Mouse (Mus musculus) thymus, adult 2 months (tissue): ENCODE measurements around the gene Ghdc. TPM values are rescaled to one million over a fixed set of nuclear protein-coding genes. Genes with fewer than 3 reads are reported as not detected.

Source experiments
- DNase-seq: peaks from one replicate; pipeline ENCODE4 v3.0.0; 2021
- H3K27ac ChIP-seq: fragments of 200-500 bp; 2 replicates; pipeline ENCODE4 v1.5.1; 2012; ENCODE audit warnings: low read length, control low read depth; ENCODE audit not compliant: control insufficient read depth, insufficient read depth
- H3K27me3 ChIP-seq: fragments of 200-500 bp; 2 replicates; pipeline ENCODE4 v1.6.1; 2012; ENCODE audit warnings: mild to moderate bottlenecking, low read length, moderate library complexity, mixed read lengths; ENCODE audit not compliant: control insufficient read depth, insufficient read depth
- H3K36me3 ChIP-seq: fragments of 200-500 bp; 2 replicates; pipeline ENCODE4 v1.6.1; 2012; ENCODE audit warnings: mild to moderate bottlenecking, low read length, moderate library complexity; ENCODE audit not compliant: control insufficient read depth, insufficient read depth
- H3K4me1 ChIP-seq: fragments of 200-500 bp; replicated peaks from 2 replicates; pipeline ENCODE4 v1.6.1; 2012; ENCODE audit warnings: low read length; ENCODE audit not compliant: control insufficient read depth, insufficient read depth
- H3K4me3 ChIP-seq: fragments of 200-500 bp; 2 replicates; pipeline ENCODE4 v1.5.1; 2012; ENCODE audit warnings: mild to moderate bottlenecking, low read length, control low read depth, moderate library complexity; ENCODE audit not compliant: control insufficient read depth, insufficient read depth
- CTCF ChIP-seq: fragments of 200-500 bp; IDR thresholded peaks from 2 replicates; pipeline ENCODE4 v1.5.1; 2012; ENCODE audit warnings: mild to moderate bottlenecking, control low read depth, low read length, moderate library complexity, borderline replicate concordance; ENCODE audit not compliant: control insufficient read depth, poor library complexity, insufficient read depth; ENCODE audit errors: extremely low read depth
- POLR2A ChIP-seq: fragments of 200-500 bp; IDR thresholded peaks from 2 replicates; pipeline ENCODE4 v1.6.1; 2012; ENCODE audit warnings: mild to moderate bottlenecking, low read length, control low read depth, moderate library complexity; ENCODE audit not compliant: control insufficient read depth, poor library complexity, insufficient read depth; ENCODE audit errors: extremely low read depth
- WGBS: fragments of 180-500 bp; shearing (Covaris S2); methylation state at CpG from one replicate; pipeline ENCODE4 v1.1.7; 2018; 5-methylcytosine and 5-hydroxymethylcytosine counted together
- polyA plus RNA-seq: library from polyadenylated mRNA; depleted of rRNA; stranded (reverse); fragments of >200 nt; gene quantifications from 2 replicates; pipeline ENCODE4 v1.2.3, GENCODE M21; 2012; rRNA removed

Gene Ghdc
- polyA plus RNA-seq = 6.8 and 7.9 TPM in 2 replicates

DNA sequence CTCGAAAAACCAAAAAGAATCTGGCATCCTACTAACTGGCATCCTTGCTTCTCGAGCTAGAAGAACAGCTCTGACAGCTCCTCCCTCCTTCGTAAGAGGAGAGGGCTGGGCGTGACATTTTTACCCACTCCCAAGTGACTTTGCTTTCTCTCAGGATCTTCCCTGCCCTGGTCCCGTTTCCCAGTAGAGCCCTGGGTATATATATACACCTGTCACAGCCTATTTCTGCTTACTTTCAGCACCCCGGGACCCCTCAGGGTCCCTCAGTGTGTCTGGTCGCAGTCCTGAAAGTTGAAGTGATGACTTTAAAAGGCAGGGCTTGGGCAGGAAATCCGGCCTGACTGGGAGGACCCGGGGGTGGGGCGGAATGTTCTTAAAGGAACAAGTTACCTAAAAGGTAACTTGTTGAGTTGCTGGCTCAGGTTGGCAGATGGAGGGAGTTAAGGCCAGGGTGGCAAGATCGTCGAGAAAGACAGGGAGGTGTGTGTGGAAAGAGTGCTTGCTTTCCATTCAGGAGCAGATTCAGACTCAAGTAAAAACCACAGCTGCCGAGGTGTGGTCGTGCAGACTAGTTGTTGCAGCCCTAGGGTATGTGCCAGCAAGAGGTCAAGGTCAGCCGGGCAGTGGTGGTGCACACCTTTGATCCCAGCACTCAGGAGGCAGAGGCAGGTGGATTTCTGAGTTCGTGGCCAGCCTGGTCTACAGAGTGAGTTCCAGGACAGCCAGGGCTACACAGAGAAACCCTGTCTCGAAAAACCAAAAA lies at the start of gene Ghdc:
Gene Ghdc, minus strand, starts transcription at position 312 of the 763 bp plus-strand sequence.
- Histone ChIP-seq H3K27me3 (no peaks in the 10 kb centered on the region), H3K36me3 (no peaks in the 10 kb centered on the region), H3K4me3 (peak within 1 kb of the TSS; percentile 58), H3K4me1 (peaks cover 13% of the 10 kb centered on the region), H3K27ac (peak within 1 kb of the TSS; percentile 43; the same call in 1 of the 2 replicates)
- peak; percentile 84 for DNase-seq
- 11% methylated on average over 17 of the region's 17 CpGs for WGBS
- TF ChIP-seq POLR2A = no peak
- TF ChIP-seq CTCF = no peak

DNA sequence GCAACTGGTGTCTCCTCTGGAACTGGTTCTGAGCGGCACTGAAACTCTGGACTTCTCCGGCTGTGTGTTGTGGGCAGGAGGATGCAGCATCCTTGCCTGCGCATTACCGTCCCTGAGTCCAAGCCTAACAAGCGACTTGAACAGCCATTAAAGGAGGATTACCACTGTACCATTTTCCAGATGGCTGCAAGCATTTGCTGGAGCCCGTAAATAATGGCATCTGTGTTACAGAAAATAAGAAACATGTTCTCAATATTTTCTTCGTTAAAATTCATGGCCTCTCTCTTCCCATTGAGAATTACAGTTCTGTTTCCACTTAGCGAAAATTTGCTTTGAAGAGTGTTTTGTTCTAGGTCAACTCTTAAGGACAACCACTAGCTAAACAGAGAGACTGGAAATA lies 49.3 kb upstream of the Ghdc start:
- DNase-seq = no peak
- peak overlapping the region; percentile 85 for H3K27ac ChIP-seq
- TF ChIP-seq CTCF (no peak), POLR2A (no peak)
- 77% methylated on average over 8 of the region's 8 CpGs for WGBS
- H3K36me3 ChIP-seq = no peaks in the 10 kb centered on the region
- H3K4me3 ChIP-seq = peak overlapping the region; percentile 26; the same call in 1 of the 2 replicates
- peaks cover 69% of the 10 kb centered on the region for H3K4me1 ChIP-seq
- H3K27me3 ChIP-seq = no peaks in the 10 kb centered on the region

DNA sequence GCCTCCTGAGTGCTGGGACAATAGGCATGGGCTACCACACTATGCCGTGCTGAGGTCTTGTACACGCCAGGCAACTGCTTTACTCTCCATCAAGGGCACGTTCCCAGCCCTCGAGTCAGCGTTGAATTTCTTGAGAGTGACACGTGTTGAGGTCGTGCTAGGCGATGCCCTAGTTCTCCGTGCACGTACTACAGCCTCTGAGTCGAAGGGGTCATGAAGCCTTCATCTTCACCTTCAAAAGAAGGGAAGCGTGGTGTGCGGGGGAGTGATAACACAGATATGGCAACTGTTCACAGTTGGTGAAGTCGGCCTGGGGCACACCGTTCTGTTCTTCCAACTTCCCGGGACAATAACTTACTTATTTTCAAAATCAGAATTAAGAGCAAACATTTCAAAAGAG lies 48.9 kb upstream of the Ghdc start:
- 4% methylated on average over 16 of the region's 16 CpGs for WGBS
- peak; percentile 73 for DNase-seq
- peak overlapping the region; percentile 26; the same call in 1 of the 2 replicates for H3K4me3 ChIP-seq
- H3K27ac ChIP-seq = peak overlapping the region; percentile 85
- TF ChIP-seq POLR2A (0 out of 2 replicates have a peak, but pooled peaks have one; percentile 27), CTCF (no peak)
- no peaks in the 10 kb centered on the region for H3K36me3 ChIP-seq
- H3K27me3 ChIP-seq = no peaks in the 10 kb centered on the region
- H3K4me1 ChIP-seq = peaks cover 69% of the 10 kb centered on the region

DNA sequence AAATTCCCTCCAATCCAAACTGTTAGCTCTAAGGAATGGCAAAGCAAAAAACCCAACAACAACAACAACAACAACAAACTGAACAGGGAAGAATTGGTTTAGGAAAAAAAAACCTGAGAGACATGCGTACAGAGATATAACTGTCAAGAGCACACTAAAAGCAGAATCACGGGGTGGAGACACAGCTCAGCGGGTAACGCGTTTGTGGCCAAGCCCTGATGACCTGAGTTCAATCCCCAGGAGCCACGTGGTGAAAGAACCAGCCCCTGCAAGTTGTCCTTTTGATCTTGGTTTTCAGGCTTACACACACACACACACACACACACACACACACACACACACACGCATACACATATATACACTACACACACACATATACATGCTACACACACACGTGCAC lies 48.3 kb upstream of the Ghdc start:
- TF ChIP-seq CTCF = no peak
- Histone ChIP-seq H3K4me1 (peaks cover 68% of the 10 kb centered on the region), H3K27ac (peak overlapping the region; percentile 70), H3K36me3 (no peaks in the 10 kb centered on the region), H3K4me3 (no peak overlapping the region), H3K27me3 (no peaks in the 10 kb centered on the region)
- WGBS = 73% methylated on average over 8 of the region's 8 CpGs
- DNase-seq = no peak

DNA sequence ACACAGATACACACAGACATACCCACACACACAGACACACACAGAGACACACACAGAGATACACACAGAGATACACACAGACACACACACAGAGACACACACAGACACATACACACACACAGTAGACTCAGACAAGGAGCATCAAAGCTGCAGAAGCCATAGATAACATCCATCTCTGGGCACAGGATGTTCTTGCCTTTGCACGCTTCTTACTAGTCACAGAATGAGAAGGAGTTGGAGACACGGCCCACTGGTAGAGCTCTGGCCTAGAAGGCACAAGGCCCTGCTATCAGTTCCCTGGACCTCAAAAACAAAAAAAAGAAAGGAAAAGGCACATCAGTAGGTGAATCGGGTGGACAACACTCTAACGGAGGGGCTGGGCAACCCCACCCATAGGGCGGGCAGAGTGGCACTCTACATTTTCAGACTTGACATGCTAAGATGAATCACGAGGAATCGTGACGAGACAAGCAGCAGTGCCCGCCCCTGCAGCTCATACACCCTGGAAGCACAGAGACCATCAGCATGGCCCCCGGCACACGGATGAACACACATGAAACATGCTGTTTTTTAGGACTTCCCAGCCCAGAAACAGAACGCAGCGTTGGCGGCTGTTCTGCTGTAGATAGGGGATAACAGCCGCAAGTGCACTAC lies 47.7 kb upstream of the Ghdc start:
- WGBS = 71% methylated on average over 15 of the region's 15 CpGs
- Histone ChIP-seq H3K27ac (peak overlapping the region; percentile 70), H3K27me3 (no peaks in the 10 kb centered on the region), H3K36me3 (no peaks in the 10 kb centered on the region), H3K4me1 (peaks cover 68% of the 10 kb centered on the region), H3K4me3 (no peak overlapping the region)
- TF ChIP-seq POLR2A (no peak), CTCF (no peak)
- no peak for DNase-seq

DNA sequence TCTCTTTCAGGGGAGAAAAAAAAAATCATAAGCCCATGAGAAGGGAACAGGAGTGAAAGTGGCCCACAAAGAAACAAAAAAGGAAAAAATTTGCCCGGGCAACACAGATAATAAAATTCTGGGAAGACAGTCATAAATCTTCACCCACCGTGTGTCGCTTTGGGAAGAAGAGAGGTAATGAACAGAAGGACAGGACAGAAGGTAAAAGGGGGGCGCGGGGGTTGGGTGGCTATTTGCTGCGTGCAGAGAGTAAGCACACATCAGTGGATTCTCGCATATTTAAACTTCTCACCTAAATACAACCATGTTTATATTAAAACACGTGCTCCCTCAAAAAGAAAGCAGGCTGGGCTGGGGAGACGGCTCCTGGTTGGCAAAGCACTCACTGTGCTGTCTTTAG lies 46.6 kb upstream of the Ghdc start:
- WGBS = 87% methylated on average over 9 of the region's 9 CpGs
- H3K4me3 ChIP-seq = no peak overlapping the region
- no peak for DNase-seq
- no peaks in the 10 kb centered on the region for H3K27me3 ChIP-seq
- TF ChIP-seq POLR2A (no peak), CTCF (no peak)
- peaks cover 62% of the 10 kb centered on the region for H3K4me1 ChIP-seq
- no peak overlapping the region for H3K27ac ChIP-seq
- no peaks in the 10 kb centered on the region for H3K36me3 ChIP-seq

DNA sequence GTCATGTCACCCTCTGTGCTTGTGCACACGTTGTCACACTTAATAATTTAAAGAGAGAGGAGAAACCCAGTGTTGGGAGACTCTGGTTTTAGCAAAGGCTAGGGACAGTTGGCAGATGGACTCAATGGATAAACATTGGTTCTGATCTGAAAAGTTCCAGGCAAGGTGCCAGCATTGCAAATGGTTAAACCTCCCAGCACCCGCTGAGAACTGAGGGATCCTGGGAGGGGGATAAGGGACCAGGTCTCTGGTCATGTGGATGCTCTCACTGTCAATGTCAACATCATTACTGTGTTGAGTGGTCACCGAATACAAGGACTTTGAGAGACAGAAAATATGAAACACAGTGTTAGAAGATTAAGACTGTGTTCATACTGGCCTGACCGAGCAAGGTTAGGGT lies 46.0 kb upstream of the Ghdc start:
- Histone ChIP-seq H3K27me3 (no peaks in the 10 kb centered on the region), H3K36me3 (no peaks in the 10 kb centered on the region), H3K4me3 (no peak overlapping the region), H3K27ac (no peak overlapping the region), H3K4me1 (peaks cover 59% of the 10 kb centered on the region)
- WGBS = 92% methylated on average over 4 of the region's 4 CpGs
- DNase-seq = no peak
- no peak for TF ChIP-seq CTCF
- no peak for TF ChIP-seq POLR2A
